Mouse (Mus musculus) gastrocnemius, postnatal 25 days (tissue): ENCODE data around the gene Zfp239. TPM values are rescaled to one million over a fixed set of nuclear protein-coding genes. Genes with fewer than 3 reads are reported as not detected.
A peak's percentile ranks its signal among the peaks of the same experiment; 100 is the strongest.
"Not testable (repeated sequence)": the region's sequence is repeated elsewhere in the genome, so short reads cannot be mapped to it uniquely, and the experiment has no call there.

Experiments used
- DNase-seq: peaks from one replicate; pipeline ENCODE4 v3.0.0; 2022
- long read RNA-seq, 2 experiments: library from polyadenylated mRNA; stranded (forward); transcript quantifications; one replicate each; pipeline ENCODE4 v2.0.0; 2021
- total RNA-seq, 2 experiments: library from RNA; stranded (reverse); gene quantifications; 1 replicate in 1 of 2; 2 replicates in 1 of 2; pipeline ENCODE4 v1.2.3; 2021

Gene Zfp239
- under 1 TPM; 0.40 to 0.90 TPM for total RNA-seq
- long read RNA-seq, experiment 1: 0 reads
- long read RNA-seq, experiment 2: 0 reads

GRCm38 (mm10) chr6:117861848-117862247, at the start of gene Zfp239:
Zfp239 (plus strand) TSS chr6:117862100.
- no peak for DNase-seq

- no peak for DNase-seq
These were observed 47.2 kb upstream of the Zfp239 start for GRCm38 (mm10) chr6:117814681-117815080.

DNA sequence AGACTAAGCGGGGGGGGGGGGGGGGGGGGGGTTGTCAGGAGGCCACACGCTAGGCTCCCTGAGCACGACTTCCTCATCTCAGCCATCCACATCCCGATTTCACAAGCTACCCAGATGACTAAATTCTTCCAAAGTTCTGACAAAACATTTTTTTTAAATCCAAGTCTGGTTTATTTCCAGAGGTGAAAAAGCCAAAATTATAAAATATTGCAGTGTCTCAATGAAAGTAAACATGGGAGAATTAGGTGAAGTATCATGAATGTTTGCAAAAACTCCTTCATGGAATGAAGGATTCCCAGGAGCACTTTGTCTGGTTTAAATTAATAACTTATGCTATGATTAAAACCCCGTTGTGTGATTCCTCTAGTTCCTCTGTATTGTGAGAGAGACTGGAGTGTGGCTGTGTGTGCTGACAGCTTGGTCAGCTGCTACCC, 44.8 kb upstream of the Zfp239 start:
- no peak for DNase-seq

DNA sequence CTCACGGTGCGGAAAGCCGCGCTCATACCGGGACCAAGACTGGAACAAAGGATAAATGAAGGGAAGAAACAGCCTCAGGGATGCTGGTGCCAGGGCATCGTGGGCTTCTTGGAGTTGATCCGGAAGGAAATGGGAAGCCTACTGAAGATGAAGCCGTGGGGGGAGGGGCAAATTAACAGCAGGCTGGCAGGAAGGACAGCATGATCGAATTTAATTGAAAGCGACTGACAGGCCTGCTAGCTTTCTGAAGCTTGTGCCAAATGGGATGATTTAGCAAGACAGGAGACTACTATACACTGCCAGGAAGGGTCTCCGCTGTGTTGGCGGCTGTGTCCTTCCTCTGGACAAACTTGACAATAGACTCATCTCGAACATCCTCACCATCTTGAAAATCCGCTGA, 41.6 kb upstream of the Zfp239 start:
- no peak for DNase-seq

DNA sequence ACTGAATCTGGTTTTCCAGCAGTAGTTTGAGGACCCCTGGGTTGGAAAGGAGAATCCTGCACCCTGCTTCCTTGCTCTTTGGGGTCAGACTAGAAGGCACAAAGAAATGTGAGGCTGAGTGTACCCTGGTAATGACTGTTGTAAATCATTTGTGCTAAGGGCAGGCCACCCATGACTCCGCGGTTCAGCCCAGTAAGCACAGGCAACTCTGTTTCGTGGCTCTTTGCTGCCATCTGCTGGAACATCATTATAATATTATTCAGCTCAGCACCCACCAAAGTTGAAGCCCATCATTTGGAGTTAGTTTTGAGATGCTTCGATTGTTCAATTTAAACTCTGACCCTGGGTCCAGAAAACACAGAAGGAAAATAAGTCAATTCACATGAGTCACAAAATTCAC, 36.5 kb upstream of the Zfp239 start:
- peak; percentile 26 for DNase-seq

- DNase-seq: peak; percentile 28
These were observed 33.6 kb upstream of the Zfp239 start for GRCm38 (mm10) chr6:117828273-117828672.

DNA sequence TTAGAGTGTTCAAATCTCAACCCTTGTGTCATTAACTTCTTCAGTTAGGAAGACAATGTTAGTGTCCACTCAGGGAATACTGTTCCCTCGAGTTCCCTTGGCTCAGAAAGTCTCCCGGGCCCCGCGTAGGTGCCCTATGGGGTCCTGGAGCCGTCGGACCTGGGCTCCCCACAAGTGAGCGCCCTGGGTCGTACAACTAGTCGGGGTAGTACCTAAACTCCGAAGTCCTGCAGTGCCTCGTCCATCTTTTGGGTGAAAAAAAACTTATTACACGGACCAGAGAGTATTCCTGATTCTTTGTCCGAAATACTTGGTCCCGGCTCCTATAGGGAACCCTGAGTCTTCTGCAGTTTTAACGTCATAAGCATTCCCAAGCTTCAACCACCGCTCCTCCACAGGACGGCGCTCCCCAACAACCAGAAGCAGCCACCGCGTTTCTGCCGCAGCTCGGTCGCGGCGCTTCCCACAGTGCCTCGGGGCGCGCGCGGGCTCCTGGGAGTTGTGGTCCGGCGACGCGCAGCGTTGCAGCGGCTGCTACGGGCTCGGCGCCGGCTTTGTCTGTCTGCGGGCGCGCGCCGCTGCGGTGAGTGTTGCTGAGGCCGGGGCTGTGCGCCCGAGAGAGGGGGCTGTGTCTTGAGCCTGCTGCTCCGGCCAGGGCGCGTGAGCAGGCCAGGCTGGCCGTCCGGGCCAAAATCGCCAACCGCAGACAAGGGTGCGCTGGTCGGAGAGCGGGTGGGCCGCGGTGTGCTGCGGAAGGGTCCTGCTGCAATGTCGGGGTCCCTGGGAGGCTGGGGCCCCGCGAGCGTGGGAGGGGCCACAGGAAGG, 21.0 kb upstream of the Zfp239 start, which contains the start of gene Zfp637:
TSS of gene Zfp637 (plus strand) at position 495 of the 825 bp plus-strand sequence.
- peak; percentile 90 for DNase-seq

GRCm38 (mm10) chr6:117841511-117841955, 20.4 kb upstream of the Zfp239 start:
- no peak for DNase-seq

DNA sequence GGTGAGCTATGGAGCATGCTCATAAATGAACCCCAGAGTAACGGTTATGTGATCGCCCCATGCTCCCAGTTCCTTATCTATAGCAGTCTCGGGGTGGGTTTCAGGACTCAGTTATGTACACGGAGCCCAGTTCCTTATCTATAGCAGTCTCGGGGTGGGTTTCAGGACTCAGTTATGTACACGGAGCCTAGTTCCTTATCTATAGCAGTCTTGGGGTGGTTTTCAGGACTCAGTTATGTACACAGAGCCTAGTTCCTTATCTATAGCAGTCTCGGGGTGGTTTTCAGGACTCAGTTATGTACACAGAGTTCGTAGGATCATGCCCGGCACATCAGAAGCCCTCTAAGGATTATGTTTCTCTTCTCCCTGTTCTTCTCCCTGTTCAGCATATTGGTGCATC, 17.3 kb upstream of the Zfp239 start:
- no peak for DNase-seq

DNA sequence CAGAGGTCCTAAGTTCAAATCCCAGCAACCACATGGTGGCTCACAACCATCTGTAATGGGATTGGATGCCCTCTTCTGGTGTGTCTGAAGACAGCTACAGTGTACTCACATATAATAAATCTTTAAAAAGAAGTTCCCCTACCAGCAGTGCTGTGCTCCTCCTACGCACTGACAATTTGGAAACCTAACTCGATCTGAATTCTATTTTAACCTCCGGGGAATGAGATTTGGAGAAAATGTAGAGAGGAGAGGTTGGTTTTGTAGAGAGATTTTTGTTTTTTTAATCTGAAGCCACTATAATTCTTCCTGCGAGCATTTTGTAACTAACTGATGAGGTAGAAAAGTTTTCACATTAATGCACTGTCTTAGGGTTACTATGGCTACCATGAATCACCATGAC, 15.2 kb upstream of the Zfp239 start:
- DNase-seq: not testable (repeated sequence)

DNA sequence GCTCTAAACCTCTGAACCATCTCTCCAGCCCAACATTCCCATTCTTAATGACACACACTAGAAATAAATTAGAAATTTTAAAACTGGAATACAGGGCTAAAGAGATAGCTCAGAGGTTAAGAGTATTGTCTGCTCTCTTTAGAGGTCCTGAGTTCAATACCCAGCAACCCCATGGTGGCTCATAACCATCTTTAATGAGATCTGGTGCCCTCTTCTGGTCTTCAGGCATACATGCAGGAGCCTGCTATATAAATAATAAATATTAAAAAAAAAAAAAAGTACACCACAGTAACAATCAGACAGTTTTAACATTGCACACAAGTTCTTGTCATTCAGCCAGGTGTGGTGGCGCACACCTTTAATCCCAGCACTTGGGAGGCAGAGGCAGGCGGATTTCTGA, 14.1 kb upstream of the Zfp239 start:
- no peak for DNase-seq

DNA sequence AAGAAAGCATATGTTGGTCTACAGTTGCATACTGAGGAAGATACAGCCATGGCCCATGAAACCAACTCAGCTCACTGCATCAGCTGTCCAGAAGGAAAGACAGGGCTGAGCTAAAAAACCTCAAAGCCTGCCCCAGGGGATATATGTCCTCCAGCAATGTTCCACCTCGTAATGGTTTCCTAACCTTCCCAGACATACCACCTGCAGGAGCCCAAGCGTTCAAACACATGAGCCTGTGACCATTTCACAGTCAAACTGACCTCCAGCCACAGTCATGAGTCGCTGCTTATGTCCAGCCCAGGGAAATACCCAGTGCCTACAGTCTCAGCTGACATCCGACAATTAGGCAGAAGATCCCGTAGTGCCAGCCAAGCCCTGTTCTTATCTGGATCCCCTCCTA, 13.3 kb upstream of the Zfp239 start:
- no peak for DNase-seq

DNA sequence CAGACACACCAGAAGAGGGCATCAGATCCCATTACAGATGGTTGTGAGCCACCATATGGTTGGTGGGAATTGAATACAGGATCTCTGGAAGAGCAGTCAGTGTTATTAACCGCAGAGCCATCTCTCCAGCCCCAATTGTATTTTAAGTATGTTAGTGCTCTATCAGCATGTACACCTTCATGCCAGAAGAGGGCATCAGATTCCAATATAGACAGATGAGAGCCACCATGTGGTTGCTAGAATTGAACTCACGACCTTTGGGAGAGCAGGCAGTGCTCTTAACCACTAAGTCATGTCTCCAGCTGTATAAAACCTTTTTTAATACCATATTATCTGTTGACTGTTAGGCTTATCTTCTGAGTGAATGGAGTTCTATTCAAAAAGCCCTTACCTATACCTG, 10.2 kb upstream of the Zfp239 start:
- no peak for DNase-seq

DNA sequence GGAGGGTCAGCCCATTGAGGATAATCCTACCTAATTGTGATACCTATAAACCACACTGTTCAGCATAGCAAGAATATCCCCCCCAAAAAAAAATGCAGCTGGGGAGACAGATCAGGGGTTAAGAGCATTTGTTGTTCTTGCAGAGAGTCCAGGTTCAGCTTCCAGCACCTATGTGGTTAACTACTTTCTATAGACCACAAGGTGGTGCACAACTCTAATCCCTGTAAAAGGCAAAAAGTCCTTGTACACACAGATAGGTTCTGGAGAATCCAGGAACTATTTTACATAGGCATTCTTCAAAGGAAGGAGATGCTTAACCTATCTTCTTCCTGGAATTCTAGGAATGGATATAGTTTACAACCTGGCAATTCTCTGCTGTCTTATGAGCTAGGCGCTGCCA, 3.9 kb upstream of the Zfp239 start:
- DNase-seq: no peak

DNA sequence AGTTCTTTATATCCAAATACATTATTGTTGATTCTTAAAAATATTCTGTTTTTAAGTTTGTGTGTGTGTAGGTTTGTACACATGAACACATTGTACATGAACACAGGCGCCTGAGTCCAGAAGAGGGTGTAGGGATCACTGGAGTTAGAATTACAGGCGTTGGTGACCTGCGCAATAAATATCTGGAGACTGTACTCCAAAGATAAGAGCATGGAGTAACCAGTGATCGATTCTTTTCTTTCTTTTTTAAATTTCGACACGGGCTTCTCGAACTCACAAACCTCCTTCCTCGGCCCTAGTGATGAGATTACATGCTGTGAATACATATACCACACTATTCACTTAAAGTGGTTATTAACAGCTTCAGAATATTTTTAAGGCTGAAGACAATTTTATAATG, 565 bp downstream of the Zfp239 start:
- no peak for DNase-seq

DNA sequence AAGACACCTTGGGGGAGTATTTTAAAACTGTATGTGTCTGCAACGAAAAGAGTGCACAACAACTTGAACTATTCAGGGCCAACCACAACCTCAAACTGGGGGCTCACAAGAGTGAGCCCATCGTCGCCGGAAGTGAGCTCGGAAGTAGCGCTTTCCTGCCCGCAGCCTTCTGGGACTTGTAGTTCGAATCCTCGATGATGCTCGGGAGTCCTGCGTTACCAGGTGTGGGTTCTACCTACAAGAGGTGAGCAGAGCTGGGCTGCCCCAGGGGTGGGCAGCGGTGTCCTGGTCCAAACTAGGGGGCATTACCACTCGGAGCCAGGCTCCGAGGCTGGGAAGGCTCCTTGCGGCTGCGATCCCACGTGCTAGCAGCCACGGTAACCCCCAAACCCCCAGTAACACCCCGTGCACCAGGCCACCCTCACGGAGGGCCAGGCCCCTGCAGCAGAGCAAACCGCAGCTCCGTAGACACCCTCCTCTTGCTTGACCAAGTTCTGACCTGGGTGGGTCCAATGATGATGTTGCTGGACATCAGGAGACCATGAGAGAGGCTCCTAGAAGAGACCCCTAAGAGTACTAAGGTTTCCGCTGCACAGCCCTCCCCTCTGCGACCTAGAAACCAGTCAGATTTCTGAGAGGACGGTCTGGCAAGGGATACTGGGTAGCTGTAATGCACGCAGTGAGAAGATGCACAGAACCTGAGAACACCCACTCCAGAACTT, 1.2 kb downstream of the Zfp239 start:
- peak; percentile 25 for DNase-seq

- DNase-seq: no peak
These were observed 1.9 kb downstream of the Zfp239 start for GRCm38 (mm10) chr6:117863751-117864150.

- DNase-seq: no peak
These were observed 6.3 kb downstream of the Zfp239 start for GRCm38 (mm10) chr6:117868187-117868586.

DNA sequence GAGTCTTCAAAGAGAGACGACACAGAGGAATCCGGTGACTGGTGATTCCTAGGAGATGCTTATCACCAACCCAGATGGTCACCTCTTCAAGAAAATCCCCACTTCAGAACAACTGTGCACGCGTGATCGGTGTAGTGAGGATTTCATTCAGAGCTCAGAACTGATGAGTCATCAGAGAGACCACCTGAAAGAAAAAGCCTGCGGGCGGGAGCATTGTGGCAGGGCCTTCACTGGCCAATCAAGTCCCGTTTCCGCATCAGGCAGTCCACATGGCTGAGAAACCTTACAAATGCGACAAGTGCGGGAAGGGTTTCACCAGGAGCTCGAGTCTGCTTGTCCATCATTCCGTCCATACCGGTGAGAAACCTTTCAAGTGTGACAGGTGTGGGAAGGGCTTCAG, 9.1 kb downstream of the Zfp239 start:
- DNase-seq: no peak

DNA sequence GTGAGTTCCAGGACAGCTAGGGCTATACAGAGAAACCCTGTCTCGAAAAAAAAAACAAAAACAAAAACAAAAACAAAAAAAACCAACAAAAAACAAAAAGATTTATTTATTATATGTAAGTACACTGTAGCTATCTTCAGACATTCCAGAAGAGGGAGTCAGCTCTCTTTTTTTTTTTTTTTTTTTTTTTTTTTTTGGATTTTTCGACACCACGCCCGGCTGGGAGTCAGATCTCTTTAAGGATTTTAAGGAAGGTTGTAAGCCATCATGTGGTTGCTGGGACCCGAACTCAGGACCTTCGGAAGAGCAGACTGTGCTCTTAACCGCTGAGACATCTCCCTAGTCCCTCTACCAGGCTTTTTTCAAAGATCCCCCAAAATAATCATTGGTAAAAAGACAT, 11.6 kb downstream of the Zfp239 start:
- not testable (repeated sequence) for DNase-seq

DNA sequence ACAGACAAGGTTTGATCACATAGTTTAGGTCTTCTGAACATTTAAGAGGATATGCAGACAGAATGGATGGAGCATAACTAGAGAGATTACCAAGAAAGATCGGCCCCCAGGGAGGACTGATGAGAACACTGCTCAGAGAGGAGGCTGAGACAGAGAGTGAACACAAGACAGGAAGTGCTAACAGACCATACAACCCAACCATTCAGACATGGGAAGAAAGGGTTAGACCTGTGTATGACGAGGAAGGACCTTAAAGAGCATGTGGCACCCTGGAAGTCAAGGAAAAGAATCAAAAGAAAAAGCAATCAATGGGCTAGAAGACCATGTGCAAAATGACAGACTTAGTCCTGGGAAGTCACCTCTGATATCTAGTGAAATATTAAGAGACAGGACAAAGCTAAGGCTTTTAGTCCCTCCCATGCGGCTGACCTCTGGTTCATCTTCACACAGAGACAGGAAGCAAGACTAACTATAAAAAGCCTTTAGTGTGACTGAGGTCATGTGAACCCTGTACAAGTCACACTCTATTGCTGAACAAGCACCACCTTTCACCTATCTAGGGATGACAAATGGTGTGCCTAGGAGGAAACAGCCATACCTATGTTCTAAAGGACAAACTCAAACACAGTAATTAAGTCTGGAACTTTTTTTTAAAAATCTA, 12.9 kb downstream of the Zfp239 start:
- no peak for DNase-seq

- DNase-seq: no peak
These were observed 17.0 kb downstream of the Zfp239 start for GRCm38 (mm10) chr6:117878700-117879407.
